Mouse (Mus musculus) intestine, embryonic 16.5 days (tissue): ENCODE data around the gene Fsip1. TPM values are rescaled to one million over a fixed set of nuclear protein-coding genes. Genes with fewer than 3 reads are reported as not detected.
"Not testable (repeated sequence)": the region's sequence is repeated elsewhere in the genome, so short reads cannot be mapped to it uniquely, and the experiment has no call there.

Source experiments
- ATAC-seq: fragments of 200-750 bp; cut with Nextera tagmentation; 2 replicates; pipeline ENCODE4 v1.8.0; 2017; ENCODE audit warnings: moderate TSS enrichment, moderate library complexity
- H3K27ac ChIP-seq: fragments of 300-500 bp; sonication (generic); 2 replicates; pipeline ENCODE4 v1.5.1; 2014; ENCODE audit warnings: mild to moderate bottlenecking, low read length
- H3K27me3 ChIP-seq: fragments of 300-500 bp; sonication (generic); replicated peaks from 2 replicates; pipeline ENCODE4 v1.6.1; 2014; ENCODE audit warnings: low read length, control low read depth, mixed read lengths; ENCODE audit not compliant: control insufficient read depth, insufficient read depth
- H3K36me3 ChIP-seq: fragments of 300-500 bp; sonication (generic); 2 replicates; pipeline ENCODE4 v1.6.1; 2014; ENCODE audit warnings: low read length, control low read depth; ENCODE audit not compliant: control insufficient read depth, insufficient read depth
- H3K4me1 ChIP-seq: fragments of 300-500 bp; sonication (generic); 2 replicates; pipeline ENCODE4 v1.6.1; 2014; ENCODE audit warnings: low read length, control low read depth, mixed read lengths; ENCODE audit not compliant: control insufficient read depth, insufficient read depth
- H3K4me2 ChIP-seq: fragments of 300-500 bp; sonication (generic); 2 replicates; pipeline ENCODE4 v1.6.1; 2014; ENCODE audit warnings: low read depth, low read length, control low read depth
- H3K4me3 ChIP-seq: fragments of 300-500 bp; sonication (generic); 2 replicates; pipeline ENCODE4 v1.5.1; 2014; ENCODE audit warnings: mild to moderate bottlenecking, low read length
- H3K9ac ChIP-seq: fragments of 300-500 bp; sonication (generic); 2 replicates; pipeline ENCODE4 v1.6.1; 2014; ENCODE audit warnings: low read depth, low read length
- H3K9me3 ChIP-seq: fragments of 300-500 bp; sonication (generic); 2 replicates; pipeline ENCODE4 v1.6.1; 2016; ENCODE audit warnings: low read length, control low read depth; ENCODE audit not compliant: control insufficient read depth
- WGBS: fragments of 180-500 bp; shearing (Covaris S2); extraction: QIAGEN DNeasy Blood & Tissue Kit; methylation state at CpG from one replicate; pipeline ENCODE4 v1.1.7; 2014; 5-methylcytosine and 5-hydroxymethylcytosine counted together
- polyA plus RNA-seq: library from polyadenylated mRNA; unstranded; fragments of >200 nt; fragmentation: Nextera tagmentation; extraction: Ambion mirVana; gene quantifications from 2 replicates; pipeline ENCODE4 v1.2.1, GENCODE M21; 2015

Fsip1 gene
- polyA plus RNA-seq, 1 experiment from 2014 or later, result 0.17 TPM

- WGBS, result 87% methylated on average over 5 of the region's 5 CpGs
- no peak overlapping the region for H3K4me3 ChIP-seq
These were observed 36.8 kb upstream of the Fsip1 start for GRCm38 (mm10) chr2:118293583-118293982.

GRCm38 (mm10) chr2:118289066-118289460 is 32.3 kb upstream of the Fsip1 start:
- H3K4me1 ChIP-seq, H3K4me2 ChIP-seq, ATAC-seq, H3K9ac ChIP-seq, H3K9me3 ChIP-seq, H3K36me3 ChIP-seq, H3K4me3 ChIP-seq, H3K27ac ChIP-seq, H3K27me3 ChIP-seq: not testable (repeated sequence)
- WGBS, result 81% methylated on average over 7 of the region's 7 CpGs

More at GRCm38 (mm10) chr2:118293583-118293982, 36.8 kb upstream of the Fsip1 start:
- Histone ChIP-seq H3K36me3 (no peaks in the 10 kb centered on the region), H3K4me2 (no peak overlapping the region), H3K9ac (no peak overlapping the region), H3K9me3 (no peaks in the 10 kb centered on the region), H3K27me3 (no peaks in the 10 kb centered on the region), H3K4me1 (no peaks in the 10 kb centered on the region), H3K27ac (no peak overlapping the region)
- no peak for ATAC-seq

GRCm38 (mm10) chr2:118288326-118289065 is 31.7 kb upstream of the Fsip1 start:
- no peak overlapping the region for H3K4me2 ChIP-seq
- H3K4me3 ChIP-seq, result no peak overlapping the region
- no peak overlapping the region for H3K9ac ChIP-seq
- H3K9me3 ChIP-seq, result no peaks in the 10 kb centered on the region
- no peaks in the 10 kb centered on the region for H3K36me3 ChIP-seq
- no peak overlapping the region for H3K27ac ChIP-seq
- 88% methylated on average over 9 of the region's 9 CpGs for WGBS
- H3K4me1 ChIP-seq, result no peaks in the 10 kb centered on the region
- H3K27me3 ChIP-seq, result no peaks in the 10 kb centered on the region
- no peak for ATAC-seq

GRCm38 (mm10) chr2:118287678-118288077 is 30.9 kb upstream of the Fsip1 start:
- ATAC-seq, result no peak
- H3K9me3 ChIP-seq, result no peaks in the 10 kb centered on the region
- WGBS, result 79% methylated on average over 4 of the region's 4 CpGs

GRCm38 (mm10) chr2:118282467-118282866 is 25.7 kb upstream of the Fsip1 start:
- Histone ChIP-seq H3K4me2 (no peak overlapping the region), H3K27me3 (no peaks in the 10 kb centered on the region)
- WGBS, result 74% methylated on average over 3 of the region's 3 CpGs

More at GRCm38 (mm10) chr2:118287678-118288077, 30.9 kb upstream of the Fsip1 start:
- Histone ChIP-seq H3K27me3 (no peaks in the 10 kb centered on the region), H3K4me1 (no peaks in the 10 kb centered on the region), H3K9ac (no peak overlapping the region), H3K4me2 (no peak overlapping the region), H3K4me3 (no peak overlapping the region), H3K27ac (no peak overlapping the region), H3K36me3 (no peaks in the 10 kb centered on the region)

GRCm38 (mm10) chr2:118278249-118278648 is 21.5 kb upstream of the Fsip1 start:
- H3K36me3 ChIP-seq, result no peaks in the 10 kb centered on the region
- H3K27me3 ChIP-seq, result no peaks in the 10 kb centered on the region
- H3K9me3 ChIP-seq, result no peaks in the 10 kb centered on the region
- no peak for ATAC-seq
- H3K4me3 ChIP-seq, result no peak overlapping the region
- H3K4me2 ChIP-seq, result no peak overlapping the region
- 90% methylated on average over 8 of the region's 8 CpGs for WGBS
- no peak overlapping the region for H3K9ac ChIP-seq
- H3K27ac ChIP-seq, result no peak overlapping the region
- H3K4me1 ChIP-seq, result no peaks in the 10 kb centered on the region

More at GRCm38 (mm10) chr2:118282467-118282866, 25.7 kb upstream of the Fsip1 start:
- no peak overlapping the region for H3K4me3 ChIP-seq
- H3K9ac ChIP-seq, result no peak overlapping the region
- no peaks in the 10 kb centered on the region for H3K9me3 ChIP-seq
- H3K36me3 ChIP-seq, result no peaks in the 10 kb centered on the region
- no peak overlapping the region for H3K27ac ChIP-seq
- H3K4me1 ChIP-seq, result no peaks in the 10 kb centered on the region
- no peak for ATAC-seq

- Histone ChIP-seq H3K9ac (no peak overlapping the region), H3K27me3 (no peaks in the 10 kb centered on the region), H3K4me2 (no peak overlapping the region), H3K4me3 (no peak overlapping the region), H3K36me3 (no peaks in the 10 kb centered on the region), H3K27ac (no peak overlapping the region), H3K4me1 (no peaks in the 10 kb centered on the region), H3K9me3 (no peaks in the 10 kb centered on the region)
- no peak for ATAC-seq
- WGBS, result 88% methylated on average over 10 of the region's 10 CpGs
These were observed 14.8 kb upstream of the Fsip1 start for GRCm38 (mm10) chr2:118271606-118272005.

- H3K27ac ChIP-seq, result no peak overlapping the region
- H3K9me3 ChIP-seq, result no peaks in the 10 kb centered on the region
- H3K4me3 ChIP-seq, result no peak overlapping the region
- 75% methylated on average over 14 of the region's 14 CpGs for WGBS
- H3K4me1 ChIP-seq, result no peaks in the 10 kb centered on the region
- H3K9ac ChIP-seq, result no peak overlapping the region
- no peak for ATAC-seq
- H3K36me3 ChIP-seq, result no peaks in the 10 kb centered on the region
- H3K27me3 ChIP-seq, result no peaks in the 10 kb centered on the region
- H3K4me2 ChIP-seq, result no peak overlapping the region
These were observed 13.4 kb upstream of the Fsip1 start for GRCm38 (mm10) chr2:118270213-118270612.

GRCm38 (mm10) chr2:118263914-118264201 is 7.1 kb upstream of the Fsip1 start:
- no peak for ATAC-seq
- no peak overlapping the region for H3K4me2 ChIP-seq
- H3K4me3 ChIP-seq, result no peak overlapping the region
- H3K27me3 ChIP-seq, result no peaks in the 10 kb centered on the region
- H3K4me1 ChIP-seq, result no peaks in the 10 kb centered on the region
- H3K36me3 ChIP-seq, result no peaks in the 10 kb centered on the region
- no peaks in the 10 kb centered on the region for H3K9me3 ChIP-seq
- 49% methylated on average over 2 of the region's 2 CpGs for WGBS
- H3K9ac ChIP-seq, result no peak overlapping the region
- H3K27ac ChIP-seq, result no peak overlapping the region
